Mouse (Mus musculus) midbrain, embryonic 12.5 days (tissue): Measurements from ENCODE around the gene Mrpl3. TPM values are rescaled to one million over a fixed set of nuclear protein-coding genes. Genes with fewer than 3 reads are reported as not detected.
"Not testable (repeated sequence)": the region's sequence is repeated elsewhere in the genome, so short reads cannot be mapped to it uniquely, and the experiment has no call there.

ENCODE experiments used
- ATAC-seq: fragments of 200-750 bp; cut with Nextera tagmentation; 2 replicates; pipeline ENCODE4 v1.8.0; 2017; ENCODE audit warnings: low read depth, moderate TSS enrichment, moderate library complexity; ENCODE audit not compliant: low FRiP score
- H3K27ac ChIP-seq: fragments of 300-500 bp; sonication (generic); replicated peaks from 2 replicates; pipeline ENCODE4 v1.5.1; 2016; ENCODE audit warnings: mild to moderate bottlenecking
- H3K27me3 ChIP-seq: fragments of 300-500 bp; sonication (generic); 2 replicates; pipeline ENCODE4 v1.6.1; 2016; ENCODE audit warnings: mild to moderate bottlenecking
- H3K36me3 ChIP-seq: fragments of 300-500 bp; sonication (generic); 2 replicates; pipeline ENCODE4 v1.6.1; 2016
- H3K4me1 ChIP-seq: fragments of 300-500 bp; sonication (generic); 2 replicates; pipeline ENCODE4 v1.6.1; 2016
- H3K4me2 ChIP-seq: fragments of 300-500 bp; sonication (generic); replicated peaks from 2 replicates; pipeline ENCODE4 v1.6.1; 2016; ENCODE audit warnings: mild to moderate bottlenecking, moderate library complexity
- H3K4me3 ChIP-seq: fragments of 300-500 bp; sonication (generic); 2 replicates; pipeline ENCODE4 v1.5.1; 2016; ENCODE audit warnings: mild to moderate bottlenecking
- H3K9ac ChIP-seq: fragments of 300-500 bp; sonication (generic); replicated peaks from 2 replicates; pipeline ENCODE4 v1.6.1; 2016; ENCODE audit warnings: mild to moderate bottlenecking, moderate library complexity
- H3K9me3 ChIP-seq: fragments of 300-500 bp; sonication (generic); 2 replicates; pipeline ENCODE4 v1.6.1; 2016; ENCODE audit warnings: mild to moderate bottlenecking
- WGBS: fragments of 180-500 bp; shearing (Covaris S2); methylation state at CpG from one replicate; pipeline ENCODE4 v1.1.7; 2016; 5-methylcytosine and 5-hydroxymethylcytosine counted together
- polyA plus RNA-seq: library from polyadenylated mRNA; unstranded; fragments of >200 nt; fragmentation: Nextera tagmentation; extraction: Ambion mirVana; gene quantifications from 2 replicates; pipeline ENCODE4 v1.2.1, GENCODE M21; 2016

The Mrpl3 gene
- polyA plus RNA-seq, 1 experiment from 2014 or later, result 114 TPM

- no peak for ATAC-seq
- 39% methylated on average over 4 of the region's 4 CpGs for WGBS
- H3K4me3 ChIP-seq, result no peak overlapping the region
Measured at GRCm38 (mm10) chr9:105072991-105073748, 20.1 kb downstream of the Mrpl3 start.

GRCm38 (mm10) chr9:105074851-105075250 is 21.8 kb downstream of the Mrpl3 start:
- Histone ChIP-seq H3K9me3 (no peaks in the 10 kb centered on the region), H3K4me2 (no peak overlapping the region), H3K27ac (no peak overlapping the region), H3K4me1 (no peaks in the 10 kb centered on the region), H3K9ac (no peak overlapping the region), H3K36me3 (peaks cover 66% of the 10 kb centered on the region), H3K4me3 (no peak overlapping the region), H3K27me3 (no peaks in the 10 kb centered on the region)
- ATAC-seq, result no peak
- WGBS, result 95% methylated on average over 8 of the region's 8 CpGs

More at GRCm38 (mm10) chr9:105072991-105073748, 20.1 kb downstream of the Mrpl3 start:
- no peaks in the 10 kb centered on the region for H3K9me3 ChIP-seq
- no peaks in the 10 kb centered on the region for H3K27me3 ChIP-seq
- no peak overlapping the region for H3K4me2 ChIP-seq
- H3K4me1 ChIP-seq, result no peaks in the 10 kb centered on the region
- H3K36me3 ChIP-seq, result peaks cover 64% of the 10 kb centered on the region
- peak overlapping the region; percentile 30; the same call in 1 of the 2 replicates for H3K27ac ChIP-seq
- no peak overlapping the region for H3K9ac ChIP-seq

- H3K9me3 ChIP-seq, result no peaks in the 10 kb centered on the region
- no peak for ATAC-seq
- H3K27ac ChIP-seq, result no peak overlapping the region
- H3K9ac ChIP-seq, result no peak overlapping the region
- H3K4me2 ChIP-seq, result no peak overlapping the region
- 94% methylated on average over 13 of the region's 13 CpGs for WGBS
- H3K27me3 ChIP-seq, result no peaks in the 10 kb centered on the region
- H3K4me1 ChIP-seq, result no peaks in the 10 kb centered on the region
- H3K36me3 ChIP-seq, result peaks cover 61% of the 10 kb centered on the region
- H3K4me3 ChIP-seq, result no peak overlapping the region
Measured at GRCm38 (mm10) chr9:105076756-105077424, 23.9 kb downstream of the Mrpl3 start.

- 89% methylated on average over 4 of the region's 4 CpGs for WGBS
- Histone ChIP-seq H3K27ac (no peak overlapping the region), H3K9ac (no peak overlapping the region), H3K4me1 (no peaks in the 10 kb centered on the region), H3K4me3 (no peak overlapping the region), H3K27me3 (no peaks in the 10 kb centered on the region), H3K4me2 (no peak overlapping the region), H3K36me3 (peaks cover 48% of the 10 kb centered on the region), H3K9me3 (no peaks in the 10 kb centered on the region)
- ATAC-seq, result no peak
Measured at GRCm38 (mm10) chr9:105078460-105078859, 25.4 kb downstream of the Mrpl3 start.

- Histone ChIP-seq H3K4me2 (no peak overlapping the region), H3K9ac (no peak overlapping the region), H3K27ac (no peak overlapping the region), H3K4me3 (no peak overlapping the region), H3K27me3 (no peaks in the 10 kb centered on the region), H3K4me1 (no peaks in the 10 kb centered on the region), H3K36me3 (peaks cover 36% of the 10 kb centered on the region), H3K9me3 (no peaks in the 10 kb centered on the region)
- 89% methylated on average over 3 of the region's 3 CpGs for WGBS
- no peak for ATAC-seq
Measured at GRCm38 (mm10) chr9:105080246-105080645, 27.2 kb downstream of the Mrpl3 start.

GRCm38 (mm10) chr9:105100807-105101570 is 48.0 kb downstream of the Mrpl3 start:
- Histone ChIP-seq H3K4me2 (no peak overlapping the region), H3K27ac (no peak overlapping the region), H3K4me1 (no peaks in the 10 kb centered on the region), H3K4me3 (no peak overlapping the region), H3K9ac (no peak overlapping the region), H3K27me3 (no peaks in the 10 kb centered on the region), H3K36me3 (no peaks in the 10 kb centered on the region), H3K9me3 (no peaks in the 10 kb centered on the region)
- no peak for ATAC-seq
- WGBS, result 77% methylated on average over 15 of the region's 15 CpGs

GRCm38 (mm10) chr9:105101911-105102310 is 48.9 kb downstream of the Mrpl3 start:
- no peaks in the 10 kb centered on the region for H3K4me1 ChIP-seq
- no peak overlapping the region for H3K4me3 ChIP-seq
- H3K27ac ChIP-seq, result no peak overlapping the region
- no peak for ATAC-seq
- 72% methylated on average over 1 of the region's 1 CpGs for WGBS
- H3K4me2 ChIP-seq, result no peak overlapping the region
- no peak overlapping the region for H3K9ac ChIP-seq
- no peaks in the 10 kb centered on the region for H3K36me3 ChIP-seq
- no peaks in the 10 kb centered on the region for H3K27me3 ChIP-seq
- no peaks in the 10 kb centered on the region for H3K9me3 ChIP-seq

- no peaks in the 10 kb centered on the region for H3K4me1 ChIP-seq
- no peak overlapping the region for H3K4me3 ChIP-seq
- 87% methylated on average over 5 of the region's 5 CpGs for WGBS
- no peaks in the 10 kb centered on the region for H3K36me3 ChIP-seq
- ATAC-seq, result no peak
- H3K27ac ChIP-seq, result no peak overlapping the region
- H3K27me3 ChIP-seq, result no peaks in the 10 kb centered on the region
- no peaks in the 10 kb centered on the region for H3K9me3 ChIP-seq
- H3K4me2 ChIP-seq, result no peak overlapping the region
- H3K9ac ChIP-seq, result no peak overlapping the region
Measured at GRCm38 (mm10) chr9:105103893-105104292, 50.9 kb downstream of the Mrpl3 start.

- not testable (repeated sequence) for H3K4me3 ChIP-seq, H3K9ac ChIP-seq, H3K9me3 ChIP-seq, H3K36me3 ChIP-seq, H3K4me2 ChIP-seq, H3K27me3 ChIP-seq, H3K27ac ChIP-seq, ATAC-seq, H3K4me1 ChIP-seq
- WGBS, result 81% methylated on average over 3 of the region's 3 CpGs
Measured at GRCm38 (mm10) chr9:105125206-105125605, 72.2 kb downstream of the Mrpl3 start.

Other genes starting within 250 kb of the Mrpl3 start
- 19.2 and 20.7 TPM in 2 replicates for gene Nudt16, start 78.6 kb downstream of the Mrpl3 start, polyA plus RNA-seq
- not detected in 2 replicates for gene 1700080E11Rik, start 91.9 kb downstream of the Mrpl3 start, polyA plus RNA-seq